Mouse (Mus musculus) A20 (cell line): ENCODE measurements around the gene Bricd5.

Experiments
- DNase-seq: peaks from one replicate; pipeline ENCODE4 v3.0.0-alpha.2; 2011; ENCODE audit warnings: low read depth, low spot score

Bricd5 gene

DNA sequence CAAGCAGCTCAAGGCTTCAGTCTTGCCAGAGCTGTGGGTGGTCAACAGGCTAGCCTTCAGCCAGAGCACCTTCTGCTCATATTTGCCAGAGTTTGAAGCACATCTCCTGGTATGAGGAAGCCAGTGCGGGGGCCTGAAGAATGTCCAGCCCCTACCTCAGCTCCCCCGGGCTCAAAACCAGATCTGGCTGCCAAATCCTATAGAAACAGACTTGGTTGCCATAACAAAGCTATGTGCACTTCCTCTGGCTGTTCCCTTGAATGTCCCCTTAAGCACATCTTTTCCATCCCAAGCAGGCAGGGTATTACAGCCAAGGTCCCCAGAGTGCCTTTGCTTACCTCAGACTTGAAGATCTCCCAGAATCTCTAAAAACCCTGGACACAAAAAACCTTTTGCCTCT lies 51.0 kb downstream of the Bricd5 start:
- no peak for DNase-seq
